Mouse (Mus musculus) layer of hippocampus, adult 8-10 months (tissue): ENCODE data around the gene Rtf1. TPM values are rescaled to one million over a fixed set of nuclear protein-coding genes. Genes with fewer than 3 reads are reported as not detected.

Source experiments
- DNase-seq, 2 experiments: peaks; one replicate each; pipeline ENCODE4 v3.0.0; 2022; ENCODE audit warnings: low spot score in 2 of 2
- total RNA-seq, 4 experiments: library from RNA; stranded (reverse); gene quantifications; 2 replicates each; pipeline ENCODE4 v1.2.4; 2022

Gene Rtf1
- total RNA-seq, 4 experiments from 2014 or later = 53.9 to 57.2 (median 56.1) TPM

GRCm38 (mm10) chr2:119727762-119728416, 53.0 kb downstream of the Rtf1 start:
- no peak for DNase-seq

- DNase-seq = no peak
These were observed 55.9 kb downstream of the Rtf1 start for GRCm38 (mm10) chr2:119730735-119731134.

GRCm38 (mm10) chr2:119737124-119737523, 62.3 kb downstream of the Rtf1 start:
- DNase-seq = no peak

GRCm38 (mm10) chr2:119740567-119740966, 65.7 kb downstream of the Rtf1 start:
- no peak for DNase-seq

- DNase-seq = no peak
These were observed 66.9 kb downstream of the Rtf1 start, which contains the start of gene Itpka for GRCm38 (mm10) chr2:119741581-119742411. Gene Itpka (plus strand): TSS chr2:119742337.

- DNase-seq = no peak
These were observed 67.8 kb downstream of the Rtf1 start for GRCm38 (mm10) chr2:119742461-119743175.

- peak; percentile 67 to 70 for DNase-seq
These were observed 68.4 kb downstream of the Rtf1 start for GRCm38 (mm10) chr2:119743176-119743807.

DNA sequence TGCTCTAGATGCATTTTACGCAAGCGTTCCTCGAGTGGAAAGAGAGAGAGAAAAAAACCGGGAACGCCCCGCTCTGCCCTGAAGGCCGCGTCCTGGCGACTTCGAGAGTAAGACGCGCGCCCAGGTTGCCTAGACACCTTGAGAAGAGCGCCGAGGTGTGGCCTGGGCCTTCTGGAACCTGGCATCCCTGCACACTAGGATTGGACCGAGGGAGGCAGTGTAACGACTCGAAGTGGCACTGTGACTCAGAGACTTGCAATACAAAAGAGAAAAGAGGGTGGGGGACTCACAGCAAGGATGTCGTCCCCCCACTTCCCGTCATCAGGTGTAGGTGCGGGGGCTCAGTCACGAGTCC, 68.9 kb downstream of the Rtf1 start:
- no peak for DNase-seq

GRCm38 (mm10) chr2:119744163-119745111, 69.6 kb downstream of the Rtf1 start:
- no peak for DNase-seq

- DNase-seq = no peak
These were observed 70.4 kb downstream of the Rtf1 start for GRCm38 (mm10) chr2:119745281-119745680.

DNA sequence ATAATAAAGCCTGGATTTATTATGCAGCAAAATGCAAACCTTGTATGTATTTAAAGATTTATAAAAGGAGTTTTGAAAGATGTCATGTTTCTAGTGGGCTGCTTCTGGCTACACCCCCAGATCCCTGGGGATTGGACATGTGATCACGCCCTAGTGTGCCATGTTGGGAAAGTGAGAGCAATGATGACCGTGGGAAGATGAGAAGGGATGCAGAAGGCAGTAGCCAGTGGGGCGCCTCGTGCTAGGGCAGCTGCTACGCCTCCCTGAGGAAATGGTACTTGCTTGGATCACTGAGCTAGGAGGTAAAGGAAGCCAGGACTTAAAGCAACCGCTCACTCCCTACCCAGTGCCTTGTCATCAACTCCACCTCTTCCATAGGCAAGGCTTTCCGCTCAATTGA, 72.7 kb downstream of the Rtf1 start:
- DNase-seq = no peak

- no peak for DNase-seq
These were observed 74.4 kb downstream of the Rtf1 start for GRCm38 (mm10) chr2:119749260-119749659.

GRCm38 (mm10) chr2:119757601-119758100, 82.8 kb downstream of the Rtf1 start:
- DNase-seq = no peak

DNA sequence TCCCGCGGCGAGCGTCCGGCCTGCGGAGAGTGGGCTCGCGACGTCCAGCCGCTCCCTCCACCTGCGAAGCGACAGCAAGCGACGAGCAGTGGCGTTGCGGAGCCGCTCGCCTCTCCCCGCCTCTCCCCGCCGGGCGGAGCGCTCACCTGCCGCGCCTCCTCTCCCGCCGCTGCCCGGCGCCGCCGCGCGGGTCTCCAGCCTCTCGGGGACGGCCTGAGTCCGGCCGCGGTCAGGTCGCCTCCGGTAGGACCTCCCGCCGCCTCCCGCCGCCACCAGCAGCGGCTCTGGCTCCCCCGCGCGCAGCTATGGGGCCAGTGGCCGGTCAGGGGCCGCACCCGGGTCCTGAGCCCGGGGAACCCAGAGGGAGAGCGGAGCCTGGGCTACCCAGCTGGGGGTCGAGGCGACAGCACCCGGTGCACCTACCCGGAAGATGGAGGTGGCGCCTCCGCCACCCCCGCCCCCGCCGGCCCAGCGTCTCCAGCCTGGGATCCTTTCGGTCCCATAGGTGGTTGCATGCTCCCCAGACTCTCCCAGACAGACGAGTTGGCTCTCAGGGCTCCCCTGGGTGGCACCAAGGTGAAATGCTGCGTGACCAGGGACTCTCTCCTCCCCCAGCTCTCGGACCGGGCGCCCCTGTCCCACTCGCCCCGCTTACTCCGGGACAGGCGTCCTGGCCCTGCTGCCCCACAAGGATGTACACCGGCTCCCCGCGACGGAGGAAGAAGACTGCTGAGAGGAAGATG, 83.4 kb downstream of the Rtf1 start:
- DNase-seq = no peak

DNA sequence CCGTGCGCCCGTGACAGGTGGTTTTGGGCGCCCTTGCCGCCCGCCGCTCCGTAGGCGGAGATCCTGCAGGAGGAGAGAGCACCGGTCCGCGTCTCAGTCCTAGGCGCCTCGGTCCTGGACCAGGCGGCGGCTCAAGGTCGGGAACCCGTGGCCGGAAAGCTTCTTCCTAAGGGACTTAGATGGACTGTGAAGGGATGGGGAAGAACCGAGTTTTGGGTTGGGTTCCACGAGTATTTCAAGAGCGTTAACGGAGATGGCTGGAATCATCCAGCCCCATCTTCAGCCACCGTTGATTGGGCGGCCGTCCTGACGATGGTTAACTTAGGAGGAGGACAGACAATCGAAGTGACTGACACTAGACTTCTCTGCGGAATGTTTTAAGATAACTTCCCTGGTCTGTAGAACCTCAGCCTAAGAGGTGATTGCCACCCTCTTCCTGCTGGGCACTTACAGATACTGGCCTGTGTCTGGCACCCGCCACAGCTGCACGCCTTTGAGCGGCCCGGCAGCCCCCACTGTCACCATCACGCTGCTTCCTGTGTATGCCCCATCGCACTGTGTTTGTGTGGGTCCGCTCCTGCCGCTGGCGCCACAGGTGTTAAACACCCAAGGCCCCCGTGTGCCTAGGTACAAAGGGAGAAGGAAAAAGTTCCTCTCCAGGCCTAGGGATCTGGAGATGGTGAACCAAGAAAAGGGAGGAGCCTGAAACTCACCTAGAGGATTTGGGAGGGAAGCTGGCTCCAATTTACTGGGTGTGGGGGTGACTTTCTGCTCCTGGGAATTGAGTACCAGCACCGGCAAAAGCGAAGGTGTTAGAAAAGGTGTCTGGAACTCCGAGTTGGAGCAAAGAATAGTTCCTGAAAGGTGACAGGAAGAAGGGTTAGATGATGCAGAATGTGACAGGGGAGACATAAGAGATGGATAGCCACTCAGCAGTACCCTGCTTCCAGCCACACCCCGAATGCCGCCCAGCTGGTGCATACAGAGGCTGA, 84.3 kb downstream of the Rtf1 start:
- DNase-seq = no peak

DNA sequence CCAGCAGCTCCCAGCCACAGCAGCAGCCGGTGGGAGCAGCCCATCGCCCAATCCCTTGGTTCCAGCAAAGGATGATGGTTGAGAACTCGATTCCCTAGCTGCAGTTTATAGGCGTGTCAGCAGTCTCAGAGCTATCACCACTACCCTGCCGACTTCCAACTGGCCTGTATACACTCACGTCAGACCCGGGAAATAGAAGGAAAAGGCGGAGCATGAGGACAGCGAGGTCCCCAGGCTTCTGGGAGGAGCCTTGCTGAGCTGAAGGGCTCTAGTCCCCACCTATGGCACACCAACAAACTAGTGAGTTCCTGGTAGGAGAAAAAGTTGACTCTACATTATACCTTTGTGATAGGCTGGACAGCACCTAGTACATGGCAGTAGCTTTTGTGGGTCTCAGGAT, 85.4 kb downstream of the Rtf1 start, which contains the start of gene Ltk:
TSS of gene Ltk (minus strand) at position 181 of the 400 bp plus-strand sequence.
- DNase-seq = no peak

DNA sequence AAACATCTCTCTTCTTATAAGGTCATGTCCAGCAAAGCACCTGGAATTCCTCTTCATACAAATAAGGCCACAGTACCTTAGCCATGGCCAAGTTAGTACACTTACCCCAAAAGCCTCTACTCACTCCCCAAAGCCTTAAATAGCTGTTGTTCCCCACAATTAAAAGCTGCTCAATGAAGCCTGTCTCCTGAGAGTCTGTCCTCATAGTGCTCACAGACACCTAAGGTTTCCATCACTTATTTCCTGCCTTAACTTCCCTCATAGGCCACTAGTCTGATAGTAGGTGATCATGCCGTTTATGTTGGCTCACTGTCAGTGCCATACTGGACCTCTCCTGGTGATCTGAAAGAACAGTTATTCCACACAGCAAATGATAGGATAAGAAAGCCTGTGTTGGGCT, 87.4 kb downstream of the Rtf1 start:
- no peak for DNase-seq

- no peak for DNase-seq
These were observed 89.1 kb downstream of the Rtf1 start for GRCm38 (mm10) chr2:119763924-119764323.
